Mouse (Mus musculus): ENCODE measurements at regions not wholly inside any gene's neighbourhood (a gene's known extent, or its start where the extent isn't known, plus 50 kb on each side); places are given as distances from the start of the nearest gene placed in this dataset.
"Not testable (repeated sequence)": the region's sequence is repeated elsewhere in the genome, so short reads cannot be mapped to it uniquely, and the experiment has no call there.

DNA sequence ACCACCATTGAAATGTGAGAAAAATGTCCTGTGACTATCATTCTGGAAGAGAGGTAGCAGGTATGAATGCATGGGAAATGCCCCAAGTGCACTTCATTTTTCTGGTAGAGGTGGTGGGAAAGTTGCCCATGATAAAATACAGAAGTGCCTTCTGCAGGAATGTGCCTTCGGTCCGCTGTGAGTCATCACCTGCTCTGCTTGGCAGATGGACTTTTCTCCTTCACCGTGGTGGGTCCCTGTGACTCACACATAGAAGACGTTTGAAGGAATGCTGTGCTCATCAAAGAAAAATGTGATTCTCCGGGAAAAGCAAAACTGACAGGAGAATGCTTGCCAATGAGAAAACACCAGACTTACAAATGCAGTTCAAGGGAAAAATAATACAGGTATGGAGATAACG, 126.8 kb downstream of the Tnfsf18 start:
- H3K27ac ChIP-seq (ENCODE audit: insufficient read depth, low read depth, low read length): no peak overlapping the region
- H3K4me1 ChIP-seq (ENCODE audit: control insufficient read depth, insufficient read depth, insufficient read length, low read length): no peaks in the 10 kb centered on the region
- no peaks in the 10 kb centered on the region for H3K27me3 ChIP-seq (ENCODE audit: control insufficient read depth, insufficient read depth, low read length)
- no peak overlapping the region for H3K4me3 ChIP-seq (ENCODE audit: low read depth, low read length)
- TF ChIP-seq CTCF (IDR thresholded peaks at IDR 0.05; ENCODE audit: extremely low read depth, insufficient read length, insufficient replicate concordance, low read depth, low read length) (no peak), POLR2A (IDR thresholded peaks at IDR 0.05; ENCODE audit: low read depth, low read length) (no peak)
- 69% methylated on average over 6 of the region's 6 CpGs for WGBS
- H3K36me3 ChIP-seq (ENCODE audit: control insufficient read depth, insufficient read depth, low read length): no peaks in the 10 kb centered on the region

GRCm38 (mm10) chr1:161614091-161614490, 119.6 kb downstream of the Tnfsf18 start:
- H3K27me3 ChIP-seq (ENCODE audit: control insufficient read depth, insufficient read depth, low read length); H3K4me1 ChIP-seq (ENCODE audit: control insufficient read depth, insufficient read depth, insufficient read length, low read length); H3K4me3 ChIP-seq (ENCODE audit: low read depth, low read length); H3K36me3 ChIP-seq (ENCODE audit: control insufficient read depth, insufficient read depth, low read length); H3K27ac ChIP-seq (ENCODE audit: insufficient read depth, low read depth, low read length): not testable (repeated sequence)
- WGBS: 91% methylated on average over 7 of the region's 7 CpGs

- 85% methylated on average over 10 of the region's 10 CpGs for WGBS
- not testable (repeated sequence) for H3K27ac ChIP-seq (ENCODE audit: insufficient read depth, low read depth, low read length)
Observed at GRCm38 (mm10) chr1:161613658-161614057, 119.2 kb downstream of the Tnfsf18 start.

DNA sequence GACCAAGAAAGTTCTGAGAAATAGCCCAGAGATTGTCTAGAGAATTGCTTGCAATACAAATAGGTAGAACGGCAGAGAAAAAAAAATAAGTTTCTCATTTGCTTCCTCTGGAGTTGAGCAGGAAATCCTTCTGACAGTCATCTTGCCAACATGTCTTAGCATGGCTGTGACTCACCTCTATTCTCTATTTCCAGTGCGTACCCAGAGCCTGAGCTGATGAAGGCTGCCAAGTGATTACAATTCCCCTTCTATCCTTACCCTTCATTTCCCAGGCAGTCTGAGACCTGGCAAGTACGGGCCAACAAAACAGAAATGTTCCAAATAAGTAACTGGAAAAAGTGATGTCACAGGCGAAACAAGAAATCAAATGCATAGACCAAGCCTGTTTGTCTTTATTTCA, 113.0 kb downstream of the Tnfsf18 start:
- TF ChIP-seq POLR2A (IDR thresholded peaks at IDR 0.05; ENCODE audit: low read depth, low read length): no peak
- TF ChIP-seq CTCF (IDR thresholded peaks at IDR 0.05; ENCODE audit: extremely low read depth, insufficient read length, insufficient replicate concordance, low read depth, low read length): no peak
- Histone ChIP-seq H3K4me3 (ENCODE audit: low read depth, low read length) (no peak overlapping the region), H3K4me1 (ENCODE audit: control insufficient read depth, insufficient read depth, insufficient read length, low read length) (no peaks in the 10 kb centered on the region), H3K36me3 (ENCODE audit: control insufficient read depth, insufficient read depth, low read length) (no peaks in the 10 kb centered on the region), H3K27ac (ENCODE audit: insufficient read depth, low read depth, low read length) (no peak overlapping the region), H3K27me3 (ENCODE audit: control insufficient read depth, insufficient read depth, low read length) (no peaks in the 10 kb centered on the region)
- WGBS: 81% methylated on average over 4 of the region's 4 CpGs

More at GRCm38 (mm10) chr1:161613658-161614057, 119.2 kb downstream of the Tnfsf18 start:
- H3K4me1 ChIP-seq (ENCODE audit: control insufficient read depth, insufficient read depth, insufficient read length, low read length); H3K36me3 ChIP-seq (ENCODE audit: control insufficient read depth, insufficient read depth, low read length); H3K4me3 ChIP-seq (ENCODE audit: low read depth, low read length); H3K27me3 ChIP-seq (ENCODE audit: control insufficient read depth, insufficient read depth, low read length): not testable (repeated sequence)

- 73% methylated on average over 3 of the region's 3 CpGs for WGBS
- Histone ChIP-seq H3K4me1 (ENCODE audit: control insufficient read depth, insufficient read depth, insufficient read length, low read length) (no peaks in the 10 kb centered on the region), H3K4me3 (ENCODE audit: low read depth, low read length) (no peak overlapping the region), H3K27me3 (ENCODE audit: control insufficient read depth, insufficient read depth, low read length) (no peaks in the 10 kb centered on the region), H3K36me3 (ENCODE audit: control insufficient read depth, insufficient read depth, low read length) (no peaks in the 10 kb centered on the region), H3K27ac (ENCODE audit: insufficient read depth, low read depth, low read length) (no peak overlapping the region)
- TF ChIP-seq POLR2A (IDR thresholded peaks at IDR 0.05; ENCODE audit: low read depth, low read length): no peak
- TF ChIP-seq CTCF (IDR thresholded peaks at IDR 0.05; ENCODE audit: extremely low read depth, insufficient read length, insufficient replicate concordance, low read depth, low read length): no peak
Observed at GRCm38 (mm10) chr1:161602150-161602549, 107.7 kb downstream of the Tnfsf18 start.

DNA sequence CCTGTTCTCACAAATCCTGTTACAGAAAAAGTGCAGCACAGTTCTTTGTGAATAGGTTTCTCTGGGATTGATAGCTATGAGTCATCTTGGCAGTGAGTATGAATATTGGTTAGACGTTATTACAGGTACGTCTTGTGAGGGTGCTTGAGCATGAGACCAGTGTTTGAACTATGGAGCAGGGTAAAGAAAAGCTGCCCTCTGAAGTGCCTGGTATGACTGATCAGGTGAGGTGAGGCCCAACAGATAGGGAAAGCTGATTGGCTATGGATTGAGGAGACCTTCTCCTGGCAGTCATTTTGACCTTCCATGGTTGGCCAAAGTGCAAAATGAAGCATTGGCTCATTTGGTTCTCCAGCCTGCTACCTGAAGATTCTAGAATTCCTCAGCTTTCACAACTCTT, 106.7 kb downstream of the Tnfsf18 start:
- no peak overlapping the region for H3K27ac ChIP-seq (ENCODE audit: insufficient read depth, low read depth, low read length)
- no peaks in the 10 kb centered on the region for H3K4me1 ChIP-seq (ENCODE audit: control insufficient read depth, insufficient read depth, insufficient read length, low read length)
- TF ChIP-seq POLR2A (IDR thresholded peaks at IDR 0.05; ENCODE audit: low read depth, low read length) (no peak), CTCF (IDR thresholded peaks at IDR 0.05; ENCODE audit: extremely low read depth, insufficient read length, insufficient replicate concordance, low read depth, low read length) (no peak)
- no peak overlapping the region for H3K4me3 ChIP-seq (ENCODE audit: low read depth, low read length)
- no peaks in the 10 kb centered on the region for H3K27me3 ChIP-seq (ENCODE audit: control insufficient read depth, insufficient read depth, low read length)
- WGBS: 76% methylated on average over 2 of the region's 2 CpGs
- no peaks in the 10 kb centered on the region for H3K36me3 ChIP-seq (ENCODE audit: control insufficient read depth, insufficient read depth, low read length)

DNA sequence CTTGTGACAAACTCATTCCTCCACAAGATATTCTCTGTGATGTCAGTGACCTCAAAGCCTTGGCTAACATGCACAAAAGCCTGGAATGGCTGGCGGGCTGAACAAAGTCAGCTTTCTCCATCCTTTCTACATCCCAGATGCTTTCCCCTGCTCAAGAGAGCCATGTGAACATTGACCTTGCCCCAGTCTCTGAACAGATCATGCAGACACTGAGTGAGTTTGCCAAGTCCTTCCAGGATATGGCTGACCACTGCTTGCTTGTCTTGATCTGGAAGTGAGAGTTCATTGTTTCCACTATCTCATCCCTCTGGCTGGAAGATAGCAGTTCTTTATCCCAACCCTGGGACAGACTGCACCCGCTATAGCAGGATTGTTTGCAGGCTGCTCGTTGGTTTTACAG, 103.7 kb downstream of the Tnfsf18 start:
- TF ChIP-seq CTCF (IDR thresholded peaks at IDR 0.05; ENCODE audit: extremely low read depth, insufficient read length, insufficient replicate concordance, low read depth, low read length) (no peak), POLR2A (IDR thresholded peaks at IDR 0.05; ENCODE audit: low read depth, low read length) (no peak)

GRCm38 (mm10) chr1:161576530-161576929, 82.1 kb downstream of the Tnfsf18 start:
- WGBS: 55% methylated on average over 1 of the region's 1 CpGs
- Histone ChIP-seq H3K4me1 (ENCODE audit: control insufficient read depth, insufficient read depth, insufficient read length, low read length) (no peaks in the 10 kb centered on the region), H3K27ac (ENCODE audit: insufficient read depth, low read depth, low read length) (no peak overlapping the region), H3K4me3 (ENCODE audit: low read depth, low read length) (no peak overlapping the region), H3K36me3 (ENCODE audit: control insufficient read depth, insufficient read depth, low read length) (no peaks in the 10 kb centered on the region), H3K27me3 (ENCODE audit: control insufficient read depth, insufficient read depth, low read length) (no peaks in the 10 kb centered on the region)
- no peak for TF ChIP-seq POLR2A (IDR thresholded peaks at IDR 0.05; ENCODE audit: low read depth, low read length)
- TF ChIP-seq CTCF (IDR thresholded peaks at IDR 0.05; ENCODE audit: extremely low read depth, insufficient read length, insufficient replicate concordance, low read depth, low read length): no peak

More for the DNA sequence above, 103.7 kb downstream of the Tnfsf18 start:
- Histone ChIP-seq H3K4me3 (ENCODE audit: low read depth, low read length) (no peak overlapping the region), H3K36me3 (ENCODE audit: control insufficient read depth, insufficient read depth, low read length) (no peaks in the 10 kb centered on the region), H3K27ac (ENCODE audit: insufficient read depth, low read depth, low read length) (no peak overlapping the region), H3K27me3 (ENCODE audit: control insufficient read depth, insufficient read depth, low read length) (no peaks in the 10 kb centered on the region), H3K4me1 (ENCODE audit: control insufficient read depth, insufficient read depth, insufficient read length, low read length) (no peaks in the 10 kb centered on the region)
- WGBS: 67% methylated on average over 3 of the region's 3 CpGs
